Mouse (Mus musculus) heart, embryonic 12.5 days (tissue): ENCODE measurements around the gene Epo. TPM values are rescaled to one million over a fixed set of nuclear protein-coding genes. Genes with fewer than 3 reads are reported as not detected.
A peak's percentile ranks its signal among the peaks of the same experiment; 100 is the strongest.

Experiments used
- ATAC-seq: fragments of 200-750 bp; cut with Nextera tagmentation; 2 replicates; pipeline ENCODE4 v1.8.0; 2017; ENCODE audit warnings: moderate TSS enrichment, moderate library complexity; ENCODE audit not compliant: insufficient number of reproducible peaks, low FRiP score
- H3K27ac ChIP-seq: fragments of 300-500 bp; sonication (generic); 2 replicates; pipeline ENCODE4 v1.5.1; 2016; ENCODE audit warnings: mild to moderate bottlenecking, moderate library complexity; ENCODE audit not compliant: poor library complexity, severe bottlenecking
- H3K27me3 ChIP-seq: fragments of 300-500 bp; sonication (generic); replicated peaks from 2 replicates; pipeline ENCODE4 v1.6.1; 2016; ENCODE audit warnings: mild to moderate bottlenecking, moderate library complexity
- H3K36me3 ChIP-seq: fragments of 300-500 bp; sonication (generic); 2 replicates; pipeline ENCODE4 v1.6.1; 2016; ENCODE audit warnings: mild to moderate bottlenecking, moderate library complexity
- H3K4me1 ChIP-seq: fragments of 300-500 bp; sonication (generic); replicated peaks from 2 replicates; pipeline ENCODE4 v1.6.1; 2016; ENCODE audit warnings: mild to moderate bottlenecking
- H3K4me2 ChIP-seq: fragments of 300-500 bp; sonication (generic); 2 replicates; pipeline ENCODE4 v1.6.1; 2016; ENCODE audit warnings: mild to moderate bottlenecking, moderate library complexity
- H3K4me3 ChIP-seq: fragments of 300-500 bp; sonication (generic); 2 replicates; pipeline ENCODE4 v1.5.1; 2016; ENCODE audit warnings: mild to moderate bottlenecking
- H3K9ac ChIP-seq: fragments of 300-500 bp; sonication (generic); 2 replicates; pipeline ENCODE4 v1.6.1; 2016; ENCODE audit warnings: mild to moderate bottlenecking, moderate library complexity
- H3K9me3 ChIP-seq: fragments of 300-500 bp; sonication (generic); replicated peaks from 2 replicates; pipeline ENCODE4 v1.6.1; 2016; ENCODE audit warnings: mild to moderate bottlenecking, moderate library complexity
- WGBS: fragments of 180-500 bp; shearing (Covaris S2); methylation state at CpG from one replicate; pipeline ENCODE4 v1.1.7; 2016; 5-methylcytosine and 5-hydroxymethylcytosine counted together
- polyA plus RNA-seq: library from polyadenylated mRNA; unstranded; fragments of >200 nt; fragmentation: Nextera tagmentation; extraction: Ambion mirVana; gene quantifications from 2 replicates; pipeline ENCODE4 v1.2.1, GENCODE M21; 2016

The Epo gene
- polyA plus RNA-seq, 1 experiment from 2014 or later: not detected

DNA sequence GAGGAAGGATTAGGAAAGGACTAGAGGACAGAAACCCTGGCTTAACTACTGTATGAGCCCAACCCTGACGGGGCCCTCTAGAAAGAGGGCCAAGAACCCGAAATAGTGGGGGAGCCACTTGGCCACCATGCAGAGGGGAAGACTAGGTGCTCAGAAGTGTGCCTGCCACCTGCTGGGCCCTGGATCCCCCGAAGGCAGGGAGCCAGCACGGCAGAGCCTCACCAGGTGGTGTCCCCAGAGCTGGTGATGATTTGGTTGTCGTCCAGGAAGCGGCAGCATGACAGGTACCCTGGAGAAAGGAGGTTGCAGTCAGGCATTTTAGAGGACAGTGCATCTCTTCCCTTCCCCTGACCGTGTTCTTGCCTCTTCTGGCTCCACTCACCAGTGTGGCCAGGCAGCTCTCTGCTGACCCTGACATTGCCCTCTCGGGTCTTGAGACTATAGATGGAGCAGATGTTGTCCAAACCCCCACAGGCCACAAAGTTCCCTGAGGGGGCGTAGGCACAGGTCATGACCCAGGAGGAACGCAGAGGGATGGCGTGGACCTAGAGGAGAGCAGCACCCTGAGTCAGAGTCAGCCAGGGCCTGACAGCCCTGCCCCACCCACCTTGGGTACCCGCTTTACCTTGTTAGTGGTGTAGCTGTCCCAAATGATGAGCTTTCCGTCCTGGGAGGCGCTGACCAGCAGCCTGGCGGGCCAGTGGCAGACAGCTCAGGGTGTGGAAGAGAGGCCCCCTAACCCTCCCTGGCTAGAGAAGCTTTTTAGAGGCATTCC is 3.6 kb downstream of the Epo start:
- Histone ChIP-seq H3K36me3 (peaks cover 55% of the 10 kb centered on the region), H3K9me3 (no peaks in the 10 kb centered on the region), H3K27ac (no peak overlapping the region), H3K27me3 (no peaks in the 10 kb centered on the region), H3K4me1 (peaks cover 37% of the 10 kb centered on the region), H3K4me2 (peak overlapping the region; percentile 83; the same call in 1 of the 2 replicates), H3K4me3 (no peak overlapping the region), H3K9ac (peak overlapping the region; percentile 89; the same call in 1 of the 2 replicates)
- no peak for ATAC-seq
- WGBS: 82% methylated on average over 15 of the region's 15 CpGs

- peaks cover 65% of the 10 kb centered on the region for H3K36me3 ChIP-seq
These were observed 4.6 kb downstream of the Epo start for GRCm38 (mm10) chr5:137528247-137528968.

GRCm38 (mm10) chr5:137527413-137527812 is 5.6 kb downstream of the Epo start:
- 66% methylated on average over 1 of the region's 1 CpGs for WGBS
- H3K4me3 ChIP-seq: no peak overlapping the region
- ATAC-seq: no peak

More at GRCm38 (mm10) chr5:137528247-137528968, 4.6 kb downstream of the Epo start:
- Histone ChIP-seq H3K4me2 (no peak overlapping the region), H3K9me3 (no peaks in the 10 kb centered on the region), H3K27me3 (no peaks in the 10 kb centered on the region), H3K9ac (no peak overlapping the region), H3K4me1 (peaks cover 33% of the 10 kb centered on the region), H3K27ac (no peak overlapping the region), H3K4me3 (no peak overlapping the region)
- 82% methylated on average over 22 of the region's 22 CpGs for WGBS
- ATAC-seq: no peak

GRCm38 (mm10) chr5:137526192-137526936 is 6.7 kb downstream of the Epo start:
- 53% methylated on average over 16 of the region's 16 CpGs for WGBS
- Histone ChIP-seq H3K4me1 (peaks cover 33% of the 10 kb centered on the region), H3K27ac (peak overlapping the region; percentile 22; the same call in 1 of the 2 replicates), H3K9ac (0 out of 2 replicates have a peak overlapping the region, but pooled peaks have one; percentile 12), H3K27me3 (no peaks in the 10 kb centered on the region), H3K9me3 (no peaks in the 10 kb centered on the region), H3K4me2 (no peak overlapping the region), H3K36me3 (peaks cover 86% of the 10 kb centered on the region), H3K4me3 (no peak overlapping the region)
- no peak; the same call in 1 of the 2 replicates for ATAC-seq

More at GRCm38 (mm10) chr5:137527413-137527812, 5.6 kb downstream of the Epo start:
- Histone ChIP-seq H3K27me3 (no peaks in the 10 kb centered on the region), H3K36me3 (peaks cover 75% of the 10 kb centered on the region), H3K4me2 (no peak overlapping the region), H3K27ac (no peak overlapping the region), H3K9ac (peak overlapping the region; percentile 28; the same call in 1 of the 2 replicates), H3K9me3 (no peaks in the 10 kb centered on the region), H3K4me1 (peaks cover 33% of the 10 kb centered on the region)

DNA sequence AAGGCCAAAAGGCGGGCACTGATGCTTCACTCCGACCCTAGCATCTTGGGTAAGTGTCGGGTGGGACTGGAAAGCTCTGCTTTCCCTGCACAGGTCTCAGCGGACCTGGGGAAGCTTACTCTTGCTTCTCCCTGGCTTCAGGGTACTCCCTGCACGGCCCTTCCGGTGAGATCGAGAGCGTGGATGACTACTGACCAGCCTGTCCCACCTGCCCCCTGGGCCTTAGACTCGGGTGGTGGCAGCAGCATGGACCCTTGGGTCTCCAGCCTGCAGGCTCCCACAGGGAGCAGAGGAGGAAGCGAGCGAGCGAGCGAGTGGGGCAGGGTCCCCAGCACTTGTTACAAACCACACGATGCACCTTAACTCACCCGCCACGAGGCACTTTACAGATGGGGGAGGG is 7.5 kb downstream of the Epo start:
- WGBS: 79% methylated on average over 16 of the region's 16 CpGs
- Histone ChIP-seq H3K4me1 (peaks cover 28% of the 10 kb centered on the region), H3K27ac (peak overlapping the region; percentile 28; the same call in 1 of the 2 replicates), H3K9me3 (no peaks in the 10 kb centered on the region), H3K4me2 (no peak overlapping the region), H3K4me3 (no peak overlapping the region), H3K36me3 (peaks cover 94% of the 10 kb centered on the region), H3K9ac (no peak overlapping the region), H3K27me3 (no peaks in the 10 kb centered on the region)
- no peak for ATAC-seq

- 86% methylated on average over 13 of the region's 13 CpGs for WGBS
- Histone ChIP-seq H3K9ac (no peak overlapping the region), H3K4me3 (no peak overlapping the region), H3K27ac (no peak overlapping the region), H3K4me2 (no peak overlapping the region), H3K27me3 (no peaks in the 10 kb centered on the region), H3K4me1 (peaks cover 20% of the 10 kb centered on the region), H3K9me3 (no peaks in the 10 kb centered on the region), H3K36me3 (peaks cover 96% of the 10 kb centered on the region)
- no peak for ATAC-seq
These were observed 8.4 kb downstream of the Epo start for GRCm38 (mm10) chr5:137524671-137525070.

DNA sequence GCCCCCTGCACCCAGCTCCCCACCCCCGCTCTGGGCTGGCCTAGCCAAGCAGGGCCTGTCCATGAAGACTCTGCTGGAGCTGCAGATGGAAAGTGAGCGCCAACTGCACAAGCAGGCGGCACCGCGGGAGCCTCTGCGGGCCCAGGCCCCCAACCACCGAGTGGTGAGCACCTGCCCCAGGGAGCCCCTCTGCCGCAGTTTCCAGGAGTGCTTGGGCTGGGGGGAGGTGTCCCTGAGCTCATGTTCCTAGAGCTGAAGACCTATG is 8.9 kb downstream of the Epo start:
- no peak overlapping the region for H3K27ac ChIP-seq
- H3K36me3 ChIP-seq: peaks cover 96% of the 10 kb centered on the region
- peaks cover 18% of the 10 kb centered on the region for H3K4me1 ChIP-seq
- WGBS: 86% methylated on average over 8 of the region's 8 CpGs
- no peaks in the 10 kb centered on the region for H3K9me3 ChIP-seq
- no peak for ATAC-seq
- H3K9ac ChIP-seq: no peak overlapping the region
- H3K27me3 ChIP-seq: no peaks in the 10 kb centered on the region
- H3K4me3 ChIP-seq: no peak overlapping the region
- H3K4me2 ChIP-seq: no peak overlapping the region

DNA sequence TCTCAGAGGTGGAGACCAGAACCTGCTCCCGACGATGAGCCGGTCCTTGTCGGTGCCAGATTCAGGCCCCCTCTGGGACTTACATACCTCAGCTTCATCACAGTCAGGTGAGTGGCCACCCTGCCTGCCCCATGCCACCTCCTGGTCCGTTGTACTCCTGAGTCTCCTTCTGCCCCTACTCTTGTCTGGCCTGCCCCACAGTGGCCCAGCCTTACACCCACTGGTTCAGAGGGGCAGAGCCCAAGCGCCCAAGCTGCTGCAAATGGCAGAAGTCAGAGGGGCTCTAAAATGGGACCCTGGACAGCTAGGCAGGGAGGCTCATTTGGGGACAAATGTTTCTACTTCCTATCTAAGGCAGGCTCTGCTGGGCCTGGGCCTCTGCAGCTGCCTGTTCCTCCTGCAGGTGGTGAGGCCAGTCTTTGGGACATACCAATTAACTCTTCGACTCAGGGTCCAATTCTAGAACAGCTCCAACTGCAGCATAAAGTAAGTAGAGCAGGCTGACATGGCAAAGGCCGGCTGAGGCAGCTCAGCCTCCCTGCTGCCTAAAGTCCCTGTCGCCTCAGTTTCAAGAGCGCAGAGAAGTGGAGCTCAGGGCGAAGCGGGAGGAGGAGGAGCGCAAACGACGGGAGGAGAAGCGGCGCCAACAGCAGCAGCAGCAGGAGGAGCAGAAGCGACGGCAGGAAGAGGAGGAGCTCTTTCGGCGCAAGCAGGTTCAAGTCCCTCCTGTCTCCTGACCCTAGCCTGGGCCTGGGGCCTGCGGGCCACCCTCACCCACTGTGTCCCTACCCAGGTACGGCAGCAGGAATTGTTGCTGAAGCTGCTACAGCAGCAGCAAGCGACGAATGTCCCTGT is 9.4 kb downstream of the Epo start:
- Histone ChIP-seq H3K4me3 (no peak overlapping the region), H3K4me1 (peaks cover 18% of the 10 kb centered on the region), H3K36me3 (peaks cover 96% of the 10 kb centered on the region), H3K27ac (no peak overlapping the region), H3K4me2 (no peak overlapping the region), H3K9me3 (no peaks in the 10 kb centered on the region), H3K9ac (no peak overlapping the region), H3K27me3 (no peaks in the 10 kb centered on the region)
- no peak for ATAC-seq
- 85% methylated on average over 25 of the region's 25 CpGs for WGBS

DNA sequence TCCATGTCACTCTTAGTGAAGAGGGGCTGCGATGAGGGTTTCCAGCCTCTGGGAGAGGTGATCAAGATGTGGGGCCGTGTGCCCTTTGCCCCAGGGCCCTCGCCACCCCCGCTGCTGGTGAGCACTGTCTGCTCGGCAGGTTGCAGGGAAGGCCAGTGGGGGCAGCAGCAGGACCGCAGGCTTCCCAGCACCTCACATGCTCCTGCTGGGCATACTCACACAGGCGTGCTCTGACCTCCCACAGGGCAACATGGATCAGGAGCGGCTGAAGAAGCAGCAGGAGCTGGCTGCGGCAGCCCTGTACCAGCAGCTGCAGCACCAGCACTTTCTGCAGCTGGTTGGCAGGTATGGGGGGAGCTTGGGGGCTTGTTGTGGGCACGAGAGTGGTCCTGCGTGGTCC is 10.3 kb downstream of the Epo start:
- no peaks in the 10 kb centered on the region for H3K27me3 ChIP-seq
- H3K9me3 ChIP-seq: no peaks in the 10 kb centered on the region
- H3K36me3 ChIP-seq: peaks cover 96% of the 10 kb centered on the region
- 81% methylated on average over 11 of the region's 11 CpGs for WGBS
- ATAC-seq: no peak
- H3K9ac ChIP-seq: no peak overlapping the region
- H3K4me3 ChIP-seq: no peak overlapping the region
- H3K4me2 ChIP-seq: no peak overlapping the region
- no peak overlapping the region for H3K27ac ChIP-seq
- peaks cover 13% of the 10 kb centered on the region for H3K4me1 ChIP-seq

DNA sequence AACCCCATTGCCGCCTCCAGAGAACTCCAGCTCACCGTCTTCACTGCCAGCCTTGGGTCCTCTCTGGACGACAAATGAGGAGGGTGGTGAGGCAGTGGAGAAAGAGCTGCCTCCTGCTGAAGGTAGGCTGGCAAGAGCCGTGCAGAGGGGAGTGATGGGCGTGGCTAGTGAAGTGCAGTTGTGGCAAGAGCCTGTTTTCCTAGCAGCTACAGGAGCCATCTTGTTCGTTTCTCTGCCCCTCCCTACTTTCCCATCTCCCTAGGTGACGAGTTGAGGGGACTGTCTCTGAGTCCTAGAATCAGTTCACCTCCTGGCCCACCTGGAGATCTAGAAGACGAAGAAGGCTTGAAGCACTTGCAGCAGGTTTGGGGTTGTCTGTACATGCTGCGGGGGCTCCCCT is 11.2 kb downstream of the Epo start:
- Histone ChIP-seq H3K4me3 (no peak overlapping the region), H3K27me3 (no peaks in the 10 kb centered on the region), H3K27ac (no peak overlapping the region), H3K9me3 (no peaks in the 10 kb centered on the region), H3K36me3 (peaks cover 96% of the 10 kb centered on the region), H3K4me2 (no peak overlapping the region), H3K9ac (no peak overlapping the region), H3K4me1 (peaks cover 9% of the 10 kb centered on the region)
- ATAC-seq: no peak
- 79% methylated on average over 9 of the region's 9 CpGs for WGBS
